ENCODE assay signal across 9 mouse cellular contexts in genomic region chr15:83167126-83167525, GRCm38 (mm10). TPM values are rescaled to one million over a fixed set of nuclear protein-coding genes. Genes with fewer than 3 reads are reported as not detected.
DNase-seq lines count a peak whose midpoint lies in the region; ATAC-seq and TF ChIP-seq lines count a peak whose summit lies in the region.
"Had no signal": no experiment of that assay in that cellular context is flagged by ENCODE, and none has a peak within 500 bp of the region (broad histone marks: within the 10 kb centered on the region; RNA-seq: fewer than 3 reads in every experiment).

No protein-coding gene starts in this region.

- H3K9ac ChIP-seq in hindbrain, embryonic 12.5 days: no peak overlapping the region
- H3K9ac ChIP-seq in hindbrain, embryonic 11.5 days (ENCODE audit: low read depth, low read length): no peak overlapping the region
- H3K9ac ChIP-seq in embryonic facial prominence, embryonic 13.5 days: no peak overlapping the region
- H3K9ac ChIP-seq in liver, postnatal 0 days (replicated peaks): peak overlapping the region; percentile 50

- H3K36me3 ChIP-seq in hindbrain, embryonic 12.5 days: peaks cover 18% of the 10 kb centered on the region; the same call in 1 of the 2 replicates
- H3K36me3 ChIP-seq in hindbrain, embryonic 11.5 days (ENCODE audit: control insufficient read depth, insufficient read depth, low read length): no peaks in the 10 kb centered on the region
- peaks cover 17% of the 10 kb centered on the region for H3K36me3 ChIP-seq in embryonic facial prominence, embryonic 13.5 days
- peaks cover 21% of the 10 kb centered on the region for H3K36me3 ChIP-seq in liver, postnatal 0 days (replicated peaks; ENCODE audit: insufficient read depth, low read length)

- 73% methylated on average over 5 of the region's 5 CpGs for WGBS in hindbrain, embryonic 12.5 days
- 71% methylated on average over 5 of the region's 5 CpGs for WGBS in hindbrain, embryonic 11.5 days
- WGBS in bone marrow, adult 2 months: 92% methylated on average over 5 of the region's 5 CpGs
- 72% methylated on average over 5 of the region's 5 CpGs for WGBS in embryonic facial prominence, embryonic 13.5 days
- WGBS in liver, postnatal 0 days (ENCODE audit: insufficient replicate concordance): 77% methylated on average over 5 of the region's 5 CpGs

- no peak overlapping the region for H3K4me3 ChIP-seq in hindbrain, embryonic 12.5 days
- H3K4me3 ChIP-seq in hindbrain, embryonic 11.5 days (ENCODE audit: low read depth, low read length): no peak overlapping the region
- no peak overlapping the region for H3K4me3 ChIP-seq in bone marrow, adult 2 months (replicated peaks; ENCODE audit: control insufficient read depth, low read depth, low read length)
- no peak overlapping the region for H3K4me3 ChIP-seq in embryonic facial prominence, embryonic 13.5 days
- H3K4me3 ChIP-seq in liver, postnatal 0 days (ENCODE audit: low read depth, low read length): no peak overlapping the region

- ATAC-seq in hindbrain, embryonic 12.5 days (ENCODE audit: low FRiP score): no peak
- no peak for ATAC-seq in hindbrain, embryonic 11.5 days (ENCODE audit: low FRiP score)
- no peak for ATAC-seq in embryonic facial prominence, embryonic 13.5 days (ENCODE audit: insufficient number of reproducible peaks, insufficient read depth, low FRiP score, low TSS enrichment, low read depth)
- ATAC-seq in liver, postnatal 0 days: no peak

- TF ChIP-seq POLR2A in bone marrow, adult 2 months (IDR thresholded peaks at IDR 0.05; ENCODE audit: borderline replicate concordance, control insufficient read depth, low read depth, low read length): no peak

- DNase-seq in hindbrain, embryonic 11.5 days (ENCODE audit: low spot score): no peak
- no peak for DNase-seq in liver, postnatal 0 days
- no peak for DNase-seq in right cerebral cortex, adult 18-20 months
- DNase-seq in spleen, adult 12 weeks (ENCODE audit: low spot score): no peak
- no peak for DNase-seq in yolk sac, embryonic 10.5 days (ENCODE audit: low spot score)

- no peak for TF ChIP-seq CTCF in bone marrow, adult 2 months (IDR thresholded peaks at IDR 0.05; ENCODE audit: control insufficient read depth, insufficient read depth, low read length)
- no peak for TF ChIP-seq CTCF in liver, postnatal 0 days (IDR thresholded peaks at IDR 0.05; ENCODE audit: low read depth)

- no peaks in the 10 kb centered on the region for H3K9me3 ChIP-seq in hindbrain, embryonic 12.5 days (replicated peaks)
- H3K9me3 ChIP-seq in hindbrain, embryonic 11.5 days (ENCODE audit: control insufficient read depth, low read length): no peaks in the 10 kb centered on the region
- no peaks in the 10 kb centered on the region for H3K9me3 ChIP-seq in embryonic facial prominence, embryonic 13.5 days
- H3K9me3 ChIP-seq in liver, postnatal 0 days (ENCODE audit: low read length): no peaks in the 10 kb centered on the region

- no peaks in the 10 kb centered on the region for H3K27me3 ChIP-seq in hindbrain, embryonic 12.5 days
- H3K27me3 ChIP-seq in hindbrain, embryonic 11.5 days (ENCODE audit: control insufficient read depth, insufficient read depth, low read length): no peaks in the 10 kb centered on the region
- H3K27me3 ChIP-seq in embryonic facial prominence, embryonic 13.5 days: no peaks in the 10 kb centered on the region
- H3K27me3 ChIP-seq in liver, postnatal 0 days (ENCODE audit: insufficient read depth, low read length): no peaks in the 10 kb centered on the region
- H3K27me3 ChIP-seq: Patski had no signal

- H3K4me1 ChIP-seq in hindbrain, embryonic 12.5 days: peaks cover 23% of the 10 kb centered on the region
- 0 out of 2 replicates have a peak, but pooled peaks cover 4% of the 10 kb centered on the region for H3K4me1 ChIP-seq in hindbrain, embryonic 11.5 days (replicated peaks; ENCODE audit: control insufficient read depth, insufficient read depth, low read length)
- H3K4me1 ChIP-seq in bone marrow, adult 2 months (ENCODE audit: control insufficient read depth, insufficient read depth, low read length): peaks cover 4% of the 10 kb centered on the region
- peaks cover 50% of the 10 kb centered on the region for H3K4me1 ChIP-seq in embryonic facial prominence, embryonic 13.5 days
- H3K4me1 ChIP-seq in liver, postnatal 0 days (ENCODE audit: insufficient read depth): peaks cover 64% of the 10 kb centered on the region

- 0 out of 2 replicates have a peak overlapping the region, but pooled peaks have one; percentile 3 for H3K27ac ChIP-seq in hindbrain, embryonic 12.5 days
- no peak overlapping the region for H3K27ac ChIP-seq in hindbrain, embryonic 11.5 days (ENCODE audit: low read depth, low read length)
- H3K27ac ChIP-seq in bone marrow, adult 2 months (ENCODE audit: control insufficient read depth, insufficient read depth, low read depth, low read length, poor library complexity): 0 out of 2 replicates have a peak overlapping the region, but pooled peaks have one; percentile 0
- H3K27ac ChIP-seq in embryonic facial prominence, embryonic 13.5 days: peak overlapping the region; percentile 78
- H3K27ac ChIP-seq in liver, postnatal 0 days (ENCODE audit: low read depth): peak overlapping the region; percentile 35

- no peak overlapping the region for H3K4me2 ChIP-seq in hindbrain, embryonic 12.5 days (replicated peaks)
- H3K4me2 ChIP-seq in hindbrain, embryonic 11.5 days (replicated peaks; ENCODE audit: low read depth, low read length): no peak overlapping the region
- no peak overlapping the region for H3K4me2 ChIP-seq in embryonic facial prominence, embryonic 13.5 days
- peak overlapping the region; percentile 97 for H3K4me2 ChIP-seq in liver, postnatal 0 days (ENCODE audit: low read depth, low read length)

- no peak for TF ChIP-seq EP300 in liver, postnatal 0 days (IDR thresholded peaks at IDR 0.05; ENCODE audit: low read depth)

RNA-seq across cellular contexts. Expression of gene Cyb5r3, which starts 5.3 kb away (rescaled TPM):
- polyA plus RNA-seq in hindbrain, embryonic 12.5 days (2016; fragmentation: Nextera tagmentation; extraction: Ambion mirVana): 148 and 154 TPM in 2 replicates
- polyA plus RNA-seq in hindbrain, embryonic 11.5 days (2014; fragmentation: Nextera tagmentation; extraction: Ambion mirVana): 182 and 205 TPM in 2 replicates
- 53.6 and 59.1 TPM in 2 replicates for polyA plus RNA-seq in bone marrow, adult 2 months (2011; ENCODE audit: insufficient read depth, insufficient read length, low replicate concordance, missing spikeins)
- 116 and 118 TPM in 2 replicates for polyA plus RNA-seq in embryonic facial prominence, embryonic 13.5 days (2015; fragmentation: Nextera tagmentation; extraction: Ambion mirVana)
- polyA plus RNA-seq in liver, postnatal 0 days (2015; fragmentation: Nextera tagmentation; extraction: Ambion mirVana): 89.1 and 94.2 TPM in 2 replicates

RNA-seq across cellular contexts. Expression of gene Poldip3, which starts 17.9 kb away (rescaled TPM):
- polyA plus RNA-seq in hindbrain, embryonic 12.5 days (2016; fragmentation: Nextera tagmentation; extraction: Ambion mirVana): 163 and 168 TPM in 2 replicates
- 162 and 163 TPM in 2 replicates for polyA plus RNA-seq in hindbrain, embryonic 11.5 days (2014; fragmentation: Nextera tagmentation; extraction: Ambion mirVana)
- polyA plus RNA-seq in bone marrow, adult 2 months (2011; ENCODE audit: insufficient read depth, insufficient read length, low replicate concordance, missing spikeins): 24.6 and 42.3 TPM in 2 replicates
- 155 TPM in 2 replicates for polyA plus RNA-seq in embryonic facial prominence, embryonic 13.5 days (2015; fragmentation: Nextera tagmentation; extraction: Ambion mirVana)
- polyA plus RNA-seq in liver, postnatal 0 days (2015; fragmentation: Nextera tagmentation; extraction: Ambion mirVana): 30.2 and 32.5 TPM in 2 replicates

RNA-seq across cellular contexts. Expression of gene Rrp7a, which starts 44.5 kb away (rescaled TPM):
- 64.5 and 74.1 TPM in 2 replicates for polyA plus RNA-seq in hindbrain, embryonic 12.5 days (2016; fragmentation: Nextera tagmentation; extraction: Ambion mirVana)
- 54.6 and 63.4 TPM in 2 replicates for polyA plus RNA-seq in hindbrain, embryonic 11.5 days (2014; fragmentation: Nextera tagmentation; extraction: Ambion mirVana)
- 24.6 and 31.6 TPM in 2 replicates for polyA plus RNA-seq in bone marrow, adult 2 months (2011; ENCODE audit: insufficient read depth, insufficient read length, low replicate concordance, missing spikeins)
- 53.8 and 67.7 TPM in 2 replicates for polyA plus RNA-seq in embryonic facial prominence, embryonic 13.5 days (2015; fragmentation: Nextera tagmentation; extraction: Ambion mirVana)
- polyA plus RNA-seq in liver, postnatal 0 days (2015; fragmentation: Nextera tagmentation; extraction: Ambion mirVana): 15.2 and 16.0 TPM in 2 replicates
